Mouse (Mus musculus) hindbrain, embryonic 10.5 days (tissue): ENCODE results near the gene Zfp518b. TPM values are rescaled to one million over a fixed set of nuclear protein-coding genes. Genes with fewer than 3 reads are reported as not detected.

Source experiments
- DNase-seq: peaks from one replicate; pipeline ENCODE4 v3.0.0-alpha.2; 2017; ENCODE audit warnings: low spot score
- H3K27ac ChIP-seq: fragments of 300-500 bp; sonication (generic); 2 replicates; pipeline ENCODE4 v1.5.1; 2016; ENCODE audit warnings: mild to moderate bottlenecking, moderate library complexity
- H3K27me3 ChIP-seq: fragments of 300-500 bp; sonication (generic); 2 replicates; pipeline ENCODE4 v1.6.1; 2016; ENCODE audit warnings: mild to moderate bottlenecking; ENCODE audit not compliant: poor library complexity, insufficient read depth, severe bottlenecking
- H3K36me3 ChIP-seq: fragments of 300-500 bp; sonication (generic); 2 replicates; pipeline ENCODE4 v1.6.1; 2016; ENCODE audit warnings: mild to moderate bottlenecking, moderate library complexity
- H3K4me1 ChIP-seq: fragments of 300-500 bp; sonication (generic); replicated peaks from 2 replicates; pipeline ENCODE4 v1.6.1; 2016; ENCODE audit warnings: mild to moderate bottlenecking
- H3K4me3 ChIP-seq: fragments of 300-500 bp; sonication (generic); 2 replicates; pipeline ENCODE4 v1.5.1; 2016; ENCODE audit warnings: mild to moderate bottlenecking, moderate library complexity
- H3K9me3 ChIP-seq: fragments of 300-500 bp; sonication (generic); 2 replicates; pipeline ENCODE4 v1.6.1; 2016; ENCODE audit warnings: mild to moderate bottlenecking, moderate library complexity
- WGBS: fragments of 180-500 bp; shearing (Covaris S2); methylation state at CpG from one replicate; pipeline ENCODE4 v1.1.7; 2016; 5-methylcytosine and 5-hydroxymethylcytosine counted together
- polyA plus RNA-seq: library from polyadenylated mRNA; unstranded; fragments of >200 nt; fragmentation: Nextera tagmentation; extraction: Ambion mirVana; gene quantifications from 2 replicates; pipeline ENCODE4 v1.2.1, GENCODE M21; 2016

The Zfp518b gene
- polyA plus RNA-seq, 1 experiment from 2014 or later, result 32.4 TPM

DNA sequence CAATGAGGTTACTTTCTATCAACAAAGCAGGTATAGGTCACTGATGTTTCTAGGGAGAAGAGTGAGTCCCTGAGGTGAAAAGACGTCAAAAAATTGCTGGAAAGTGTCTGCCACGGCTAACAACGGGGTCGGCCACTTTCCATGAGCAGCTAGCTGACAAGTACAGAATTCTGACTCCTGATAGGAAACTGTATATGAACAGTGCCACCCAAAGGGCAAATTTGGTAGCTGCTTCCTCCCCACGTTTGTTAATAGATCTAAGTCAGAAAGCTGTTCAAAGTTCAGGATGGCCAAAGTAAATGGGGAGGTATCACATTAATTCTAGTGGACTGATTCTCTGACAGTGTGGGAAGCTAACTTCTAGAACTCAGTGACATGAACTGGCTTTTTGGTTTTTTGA lies 63.8 kb downstream of the Zfp518b start:
- H3K4me1 ChIP-seq, result no peaks in the 10 kb centered on the region
- no peak overlapping the region for H3K27ac ChIP-seq
- DNase-seq, result peak; percentile 33
- no peaks in the 10 kb centered on the region for H3K36me3 ChIP-seq
- no peak overlapping the region for H3K4me3 ChIP-seq
- 32% methylated on average over 5 of the region's 5 CpGs for WGBS
- no peaks in the 10 kb centered on the region for H3K9me3 ChIP-seq
- no peaks in the 10 kb centered on the region for H3K27me3 ChIP-seq

DNA sequence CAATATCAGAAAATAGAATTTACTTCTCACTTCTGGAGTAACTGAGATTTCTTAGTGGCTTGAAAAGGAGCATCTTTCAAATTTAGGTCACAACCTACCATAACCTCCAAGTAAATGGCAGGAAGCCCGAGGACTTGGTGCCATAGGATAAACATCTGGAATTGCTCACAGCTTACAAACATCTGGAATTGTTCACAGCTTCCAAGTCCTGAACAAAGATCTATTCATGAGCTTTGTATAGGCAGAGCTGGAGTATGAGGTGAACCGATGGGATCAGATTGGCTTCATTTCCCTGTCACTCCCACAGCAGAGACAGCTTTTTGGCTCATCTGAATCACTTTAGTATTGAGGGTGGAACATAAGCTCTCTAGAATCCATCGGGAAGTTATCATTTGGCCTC lies 65.7 kb downstream of the Zfp518b start:
- no peaks in the 10 kb centered on the region for H3K4me1 ChIP-seq
- no peaks in the 10 kb centered on the region for H3K9me3 ChIP-seq
- DNase-seq, result no peak
- 60% methylated on average over 3 of the region's 3 CpGs for WGBS
- no peak overlapping the region for H3K27ac ChIP-seq
- no peak overlapping the region for H3K4me3 ChIP-seq
- H3K36me3 ChIP-seq, result no peaks in the 10 kb centered on the region
- no peaks in the 10 kb centered on the region for H3K27me3 ChIP-seq

Other genes starting within 250 kb of the Zfp518b start
- gene Slc2a9, start 181.7 kb downstream of the Zfp518b start, polyA plus RNA-seq, result 0.11 and 0.44 TPM in 2 replicates
- gene Wdr1, start 121.6 kb downstream of the Zfp518b start, polyA plus RNA-seq, result 168 and 171 TPM in 2 replicates
- gene Clnk, start 192.0 kb upstream of the Zfp518b start, polyA plus RNA-seq, result 0.42 and 0.46 TPM in 2 replicates